Mouse (Mus musculus) lung, postnatal 0 days (tissue): ENCODE results near the gene Zbtb16. TPM values are rescaled to one million over a fixed set of nuclear protein-coding genes. Genes with fewer than 3 reads are reported as not detected.
A peak's percentile ranks its signal among the peaks of the same experiment; 100 is the strongest.

Source experiments
- ATAC-seq: fragments of 200-750 bp; cut with Nextera tagmentation; 2 replicates; pipeline ENCODE4 v1.8.0; 2017; ENCODE audit warnings: moderate library complexity
- DNase-seq: peaks from one replicate; pipeline ENCODE4 v3.0.0-alpha.2; 2016; ENCODE audit warnings: low spot score
- H3K27ac ChIP-seq: fragments of 300-500 bp; sonication (generic); 2 replicates; pipeline ENCODE4 v1.5.1; 2014; ENCODE audit warnings: antibody characterized with exemption, mild to moderate bottlenecking, low read length, mixed read lengths
- H3K27me3 ChIP-seq: fragments of 300-500 bp; sonication (generic); replicated peaks from 2 replicates; pipeline ENCODE4 v1.6.1; 2014; ENCODE audit warnings: low read length, mixed read lengths; ENCODE audit not compliant: insufficient read depth
- H3K36me3 ChIP-seq: fragments of 300-500 bp; sonication (generic); 2 replicates; pipeline ENCODE4 v1.6.1; 2014; ENCODE audit warnings: low read length, mixed read lengths; ENCODE audit not compliant: insufficient read depth
- H3K4me1 ChIP-seq: fragments of 300-500 bp; sonication (generic); 2 replicates; pipeline ENCODE4 v1.6.1; 2014; ENCODE audit warnings: antibody characterized with exemption, low read depth, low read length, mixed read lengths; ENCODE audit not compliant: insufficient read depth
- H3K4me2 ChIP-seq: fragments of 300-500 bp; sonication (generic); replicated peaks from 2 replicates; pipeline ENCODE4 v1.6.1; 2014; ENCODE audit warnings: low read depth, mild to moderate bottlenecking, low read length, moderate library complexity, mixed read lengths
- H3K4me3 ChIP-seq: fragments of 300-500 bp; sonication (generic); 2 replicates; pipeline ENCODE4 v1.5.1; 2014; ENCODE audit warnings: low read depth, low read length
- H3K9ac ChIP-seq: fragments of 300-500 bp; sonication (generic); replicated peaks from 2 replicates; pipeline ENCODE4 v1.6.1; 2014; ENCODE audit warnings: low read depth, mild to moderate bottlenecking
- H3K9me3 ChIP-seq: fragments of 300-500 bp; sonication (generic); 2 replicates; pipeline ENCODE4 v1.6.1; 2016; ENCODE audit warnings: low read length, mixed read lengths
- CTCF ChIP-seq: IDR thresholded peaks from 2 replicates; pipeline ENCODE4 v1.5.1; 2016; ENCODE audit warnings: antibody characterized with exemption, mild to moderate bottlenecking
- EP300 ChIP-seq: IDR thresholded peaks from 2 replicates; pipeline ENCODE4 v1.6.1; 2016; ENCODE audit warnings: antibody characterized with exemption, mild to moderate bottlenecking, control low read depth
- WGBS: fragments of 180-500 bp; shearing (Covaris S2); extraction: QIAGEN DNeasy Blood & Tissue Kit; methylation state at CpG from one replicate; pipeline ENCODE4 v1.1.7; 2014; 5-methylcytosine and 5-hydroxymethylcytosine counted together
- polyA plus RNA-seq: library from polyadenylated mRNA; unstranded; fragments of >200 nt; fragmentation: Nextera tagmentation; extraction: Ambion mirVana; gene quantifications from 2 replicates; pipeline ENCODE4 v1.2.1, GENCODE M21; 2015

The Zbtb16 gene
- polyA plus RNA-seq, 1 experiment from 2014 or later, result 19.7 TPM

- Histone ChIP-seq H3K4me2 (no peak overlapping the region), H3K4me1 (peaks cover 74% of the 10 kb centered on the region), H3K9me3 (no peaks in the 10 kb centered on the region), H3K36me3 (no peaks in the 10 kb centered on the region), H3K27ac (peak overlapping the region; percentile 97), H3K4me3 (no peak overlapping the region), H3K27me3 (no peaks in the 10 kb centered on the region), H3K9ac (no peak overlapping the region)
- TF ChIP-seq CTCF, result no peak
- TF ChIP-seq EP300, result no peak
- WGBS, result 71% methylated on average over 12 of the region's 12 CpGs
- DNase-seq (no peak), ATAC-seq (no peak)
Observed at GRCm38 (mm10) chr9:48734725-48735465, 101.1 kb downstream of the Zbtb16 start.

- Histone ChIP-seq H3K4me2 (no peak overlapping the region), H3K4me1 (peaks cover 74% of the 10 kb centered on the region), H3K27ac (peak overlapping the region; percentile 97), H3K27me3 (no peaks in the 10 kb centered on the region), H3K4me3 (no peak overlapping the region), H3K9me3 (no peaks in the 10 kb centered on the region), H3K36me3 (no peaks in the 10 kb centered on the region), H3K9ac (no peak overlapping the region)
- TF ChIP-seq EP300 (peak; percentile 55; the same call in 1 of the 2 replicates), CTCF (no peak)
- DNase-seq (peak; percentile 88), ATAC-seq (peak; percentile 2)
- WGBS, result 29% methylated on average over 13 of the region's 13 CpGs
Observed at GRCm38 (mm10) chr9:48733817-48734544, 102.0 kb downstream of the Zbtb16 start.

- ATAC-seq, result no peak
- 59% methylated on average over 6 of the region's 6 CpGs for whole genome bisulfite sequencing
- Histone ChIP-seq H3K9ac (no peak overlapping the region; the same call in 1 of the 2 replicates), H3K4me1 (peaks cover 77% of the 10 kb centered on the region), H3K4me3 (no peak overlapping the region), H3K36me3 (no peaks in the 10 kb centered on the region), H3K27me3 (no peaks in the 10 kb centered on the region), H3K9me3 (no peaks in the 10 kb centered on the region), H3K27ac (peak overlapping the region; percentile 97), H3K4me2 (no peak overlapping the region)
- TF ChIP-seq CTCF, result no peak
- no peak for TF ChIP-seq EP300
- DNase-seq, result no peak
Observed at GRCm38 (mm10) chr9:48733083-48733482, 102.9 kb downstream of the Zbtb16 start.

- no peak for TF ChIP-seq CTCF
- TF ChIP-seq EP300, result no peak
- no peak overlapping the region for H3K9ac ChIP-seq
- peak overlapping the region; percentile 97 for H3K27ac ChIP-seq
- no peak for ATAC-seq
- no peak for DNase-seq
- no peak overlapping the region for H3K4me3 ChIP-seq
- H3K36me3 ChIP-seq, result no peaks in the 10 kb centered on the region
- H3K4me1 ChIP-seq, result peaks cover 81% of the 10 kb centered on the region
- H3K4me2 ChIP-seq, result no peak overlapping the region
- no peaks in the 10 kb centered on the region for H3K9me3 ChIP-seq
- H3K27me3 ChIP-seq, result no peaks in the 10 kb centered on the region
- 92% methylated on average over 8 of the region's 8 CpGs for whole genome bisulfite sequencing
Observed at GRCm38 (mm10) chr9:48731651-48732536, 104.1 kb downstream of the Zbtb16 start.

- H3K9ac ChIP-seq, result no peak overlapping the region
- TF ChIP-seq EP300 (no peak), CTCF (no peak)
- DNase-seq, result no peak
- H3K4me2 ChIP-seq, result no peak overlapping the region
- ATAC-seq, result no peak
- WGBS, result 85% methylated on average over 10 of the region's 10 CpGs
- no peaks in the 10 kb centered on the region for H3K27me3 ChIP-seq
- peaks cover 77% of the 10 kb centered on the region for H3K4me1 ChIP-seq
- H3K9me3 ChIP-seq, result no peaks in the 10 kb centered on the region
- H3K4me3 ChIP-seq, result no peak overlapping the region
- no peaks in the 10 kb centered on the region for H3K36me3 ChIP-seq
- peak overlapping the region; percentile 62; the same call in 1 of the 2 replicates for H3K27ac ChIP-seq
Observed at GRCm38 (mm10) chr9:48730446-48730979, 105.5 kb downstream of the Zbtb16 start.
